Mouse (Mus musculus) myocyte (in vitro differentiated cells): ENCODE measurements around the gene Gramd1b.

ENCODE experiments used
- POLR2A ChIP-seq: IDR thresholded peaks from one replicate; pipeline ENCODE4 v1.6.1; 2011; ENCODE audit warnings: low read depth, mild to moderate bottlenecking, control low read depth, moderate library complexity; ENCODE audit not compliant: insufficient read length
- TCF3 ChIP-seq: IDR thresholded peaks from one replicate; pipeline ENCODE4 v1.6.1; 2011; ENCODE audit warnings: low read depth, control low read depth; ENCODE audit not compliant: insufficient read length

DNA sequence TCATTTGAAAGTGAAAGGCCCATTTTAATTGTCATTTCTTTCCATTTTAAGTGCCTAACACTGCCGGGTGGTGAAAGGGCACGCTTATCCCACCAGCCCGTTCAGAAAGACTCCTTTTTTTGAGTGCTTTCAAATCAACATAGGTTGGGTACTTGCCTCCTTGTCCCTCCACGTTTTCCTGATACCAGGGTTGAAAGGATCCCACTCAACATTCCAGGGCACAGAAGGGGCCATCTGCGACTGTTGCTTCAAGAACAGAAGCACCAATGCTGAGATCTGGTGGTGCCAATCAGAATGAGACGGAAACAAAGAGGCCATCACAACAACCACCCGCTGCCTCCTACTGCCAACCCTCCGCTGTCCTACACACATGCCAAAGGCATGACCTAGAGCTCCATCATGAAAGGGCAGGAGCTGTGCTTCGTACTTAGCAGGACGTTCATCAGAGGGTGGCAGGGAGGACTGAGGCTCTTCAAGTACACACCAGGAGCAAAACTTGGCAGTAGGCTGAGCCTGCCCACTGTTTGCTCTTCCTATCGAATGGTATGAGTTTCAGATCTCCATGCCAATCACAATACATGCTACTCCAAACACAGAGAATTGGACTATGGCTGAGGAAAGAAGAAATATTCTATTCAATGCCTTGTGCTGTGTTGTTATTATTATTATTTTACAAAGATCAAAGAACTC, 108.7 kb downstream of the Gramd1b start:
- TF ChIP-seq TCF3 = no peak
- no peak for TF ChIP-seq POLR2A
